Mouse (Mus musculus) megakaryocyte, adult 5-6 weeks (primary cell): ENCODE data around the gene Syt12. TPM values are rescaled to one million over a fixed set of nuclear protein-coding genes. Genes with fewer than 3 reads are reported as not detected.
A peak's percentile ranks its signal among the peaks of the same experiment; 100 is the strongest.
"Not testable (repeated sequence)": the region's sequence is repeated elsewhere in the genome, so short reads cannot be mapped to it uniquely, and the experiment has no call there.

ENCODE experiments used
- ATAC-seq: 2 replicates; pipeline ENCODE4 v1.8.0; 2016; ENCODE audit warnings: mild to moderate bottlenecking, inconsistent platforms; ENCODE audit not compliant: poor library complexity, severe bottlenecking
- total RNA-seq, 2 experiments: library from RNA; stranded (forward) in 1 of 2; stranded (reverse) in 1 of 2; fragments of 153-499, 151-499 nt in 1 of 2; fragments of 221-1000, 200-1000 nt in 1 of 2; gene quantifications; 2 replicates each; pipeline versions ENCODE4 v1.2.3 to v1.2.4; 2015 to 2017

Gene Syt12
- total RNA-seq, 2 experiments from 2014 or later: not detected

GRCm38 (mm10) chr19:4491080-4491695, 13.9 kb upstream of the Syt12 start:
- no peak for ATAC-seq

- ATAC-seq: no peak
Measured at GRCm38 (mm10) chr19:4487877-4488276, 10.6 kb upstream of the Syt12 start.

GRCm38 (mm10) chr19:4485006-4485405, 7.8 kb upstream of the Syt12 start:
- no peak for ATAC-seq

GRCm38 (mm10) chr19:4482111-4482859, 5.0 kb upstream of the Syt12 start:
- no peak for ATAC-seq

- ATAC-seq: no peak
Measured at GRCm38 (mm10) chr19:4481326-4481725, 4.1 kb upstream of the Syt12 start.

- ATAC-seq: no peak
Measured at GRCm38 (mm10) chr19:4480041-4480440, 2.8 kb upstream of the Syt12 start.

- ATAC-seq: no peak
Measured at GRCm38 (mm10) chr19:4478190-4478516, 906 bp upstream of the Syt12 start.

GRCm38 (mm10) chr19:4476601-4477257, 518 bp downstream of the Syt12 start:
- no peak for ATAC-seq

GRCm38 (mm10) chr19:4475224-4475925, 1.9 kb downstream of the Syt12 start:
- no peak for ATAC-seq

- ATAC-seq: no peak
Measured at GRCm38 (mm10) chr19:4474739-4475138, 2.5 kb downstream of the Syt12 start.

GRCm38 (mm10) chr19:4473549-4473948, 3.7 kb downstream of the Syt12 start:
- ATAC-seq: no peak

- ATAC-seq: no peak
Measured at GRCm38 (mm10) chr19:4468363-4468762, 8.9 kb downstream of the Syt12 start.

GRCm38 (mm10) chr19:4464666-4465065, 12.6 kb downstream of the Syt12 start:
- no peak for ATAC-seq

GRCm38 (mm10) chr19:4461981-4462380, 15.3 kb downstream of the Syt12 start:
- ATAC-seq: 0 out of 2 replicates have a peak, but pooled peaks have one; percentile 30

GRCm38 (mm10) chr19:4456227-4456626, 21.0 kb downstream of the Syt12 start:
- peak; percentile 45; the same call in 1 of the 2 replicates for ATAC-seq

GRCm38 (mm10) chr19:4455071-4455800, 22.0 kb downstream of the Syt12 start:
- ATAC-seq: no peak

GRCm38 (mm10) chr19:4454040-4454439, 23.2 kb downstream of the Syt12 start:
- ATAC-seq: not testable (repeated sequence)

- ATAC-seq: no peak
Measured at GRCm38 (mm10) chr19:4452525-4452924, 24.7 kb downstream of the Syt12 start.

GRCm38 (mm10) chr19:4451965-4452364, 25.3 kb downstream of the Syt12 start:
- ATAC-seq: no peak

- ATAC-seq: no peak
Measured at GRCm38 (mm10) chr19:4451098-4451497, 26.1 kb downstream of the Syt12 start.

- ATAC-seq: no peak
Measured at GRCm38 (mm10) chr19:4450666-4451065, 26.6 kb downstream of the Syt12 start.
